Mouse (Mus musculus) gastrocnemius, postnatal 36 days (tissue): Measurements from ENCODE around the gene Ttll13. TPM values are rescaled to one million over a fixed set of nuclear protein-coding genes. Genes with fewer than 3 reads are reported as not detected.

Experiments used
- DNase-seq, 2 experiments: peaks; one replicate each; pipeline ENCODE4 v3.0.0; 2022
- intact Hi-C: fragments of 180-260 bp; cut with DNase I; formaldehyde crosslinking; loops from one replicate; pipeline ENCODE4 v1.15.1; 2025
- total RNA-seq, 2 experiments: library from RNA; stranded (reverse); gene quantifications; 2 replicates each; pipeline ENCODE4 v1.2.3; 2021

Ttll13 gene
- total RNA-seq, 2 experiments from 2014 or later, result 0.17 to 0.33 TPM

DNA sequence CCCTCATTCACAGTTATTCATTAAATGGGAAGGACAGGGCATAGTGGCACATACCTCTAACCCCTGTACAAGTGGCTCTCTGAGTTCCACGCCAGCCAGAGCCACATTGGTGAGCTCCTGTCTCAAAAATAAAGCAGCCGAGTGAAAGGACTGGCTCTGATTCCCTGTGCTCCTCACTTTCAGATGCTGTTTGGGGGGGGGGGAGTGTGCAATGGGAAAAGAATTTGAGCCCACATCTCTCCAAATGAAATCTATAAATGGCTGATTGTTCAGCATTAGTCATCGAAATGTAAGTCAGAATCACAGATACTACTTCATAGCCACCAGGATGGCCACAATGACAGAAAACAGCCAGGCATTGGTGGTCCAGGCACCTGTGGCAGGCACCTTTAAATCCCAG is 50.9 kb downstream of the Ttll13 start:
- intact Hi-C loops, result no loop called here
- no peak for DNase-seq

DNA sequence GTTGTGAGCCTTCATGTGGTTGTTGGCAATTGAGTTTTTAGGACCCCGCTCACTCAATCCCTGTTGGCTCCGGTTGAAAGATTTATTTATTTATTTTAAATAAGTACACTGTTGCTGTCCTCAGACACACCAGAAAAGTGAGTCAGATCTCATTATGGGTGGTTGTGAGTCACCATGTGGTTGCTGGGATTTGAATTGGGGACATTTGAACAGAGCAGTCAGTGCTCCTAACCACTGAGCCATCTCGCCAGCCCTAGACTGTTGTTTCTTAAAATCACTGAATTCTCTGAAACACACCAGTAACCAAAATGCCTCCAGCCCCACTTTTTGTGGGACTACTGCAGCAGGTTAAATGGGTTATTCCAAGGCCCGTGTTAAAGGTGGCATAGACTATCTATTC is 52.6 kb downstream of the Ttll13 start:
- intact Hi-C loops, result no loop called here

DNA sequence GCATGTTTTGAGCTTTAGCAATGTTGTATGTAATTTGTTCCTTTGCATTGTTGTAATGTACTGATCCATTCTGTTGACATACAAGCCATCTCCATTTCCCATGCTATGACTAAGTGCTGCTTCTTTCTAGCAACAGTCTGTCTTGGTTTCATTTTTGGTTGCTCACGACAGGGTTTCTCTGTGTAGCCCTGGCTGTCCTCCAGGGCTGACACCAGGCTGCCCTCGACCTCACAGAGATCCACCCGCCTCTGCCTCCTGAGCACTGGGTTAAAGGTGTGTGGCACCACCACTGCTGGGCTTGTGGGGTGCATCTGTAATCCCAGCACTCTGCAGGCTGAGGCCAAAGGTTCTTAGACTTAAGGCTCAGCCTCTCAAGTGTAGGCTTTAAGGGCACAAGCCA is 53.4 kb downstream of the Ttll13 start:
- intact Hi-C loops, result no loop called here
- no peak for DNase-seq

More for the DNA sequence above, 52.6 kb downstream of the Ttll13 start:
- no peak for DNase-seq

DNA sequence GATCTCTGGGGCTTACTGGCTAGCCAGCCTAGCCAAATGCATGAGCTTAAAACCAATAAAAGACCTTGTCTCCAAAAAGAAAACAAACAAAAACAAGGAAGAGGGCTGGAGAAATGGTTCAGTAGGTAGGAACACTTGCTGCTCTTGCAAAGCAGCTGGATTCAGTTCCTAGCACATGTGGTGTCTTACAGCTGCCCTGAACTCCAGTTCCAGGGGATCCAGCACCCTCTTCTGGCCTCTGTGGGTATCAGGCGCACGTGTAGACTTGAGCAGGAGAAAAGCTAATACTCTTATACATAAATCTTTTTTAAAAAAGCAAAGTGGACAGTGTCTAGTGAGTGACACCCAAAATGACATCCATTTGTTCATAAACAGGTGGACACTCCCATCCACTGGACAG is 55.3 kb downstream of the Ttll13 start:
- intact Hi-C loops, result no loop called here
- DNase-seq, result no peak

DNA sequence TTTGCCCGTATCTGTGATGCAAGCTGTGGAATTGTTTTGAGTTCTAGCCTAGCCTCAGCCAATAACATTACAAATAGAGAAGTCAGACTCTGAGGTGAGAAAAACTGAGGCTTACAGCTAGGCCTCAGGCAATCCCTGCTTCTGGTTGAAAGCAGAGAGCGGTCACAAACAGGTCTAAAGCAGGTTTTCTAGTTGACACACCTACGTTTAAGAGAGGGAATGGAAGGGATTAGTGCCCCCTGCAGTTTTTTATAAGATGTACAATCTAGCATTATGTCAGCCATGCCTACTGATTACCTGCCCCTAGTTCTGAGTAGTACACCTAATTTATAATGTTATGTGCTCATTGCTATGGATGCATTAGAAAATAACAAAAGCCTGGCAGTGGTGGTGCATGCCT is 61.6 kb downstream of the Ttll13 start:
- no peak for DNase-seq
- intact Hi-C loops, result no loop called here

Other genes with a start within 250 kb of the Ttll13 start
- 10 to 100 TPM; 24.2 to 26.5 TPM for gene Zfp710, start 221.6 kb upstream of the Ttll13 start, total RNA-seq
- 100 to 1,000 TPM; 186 to 375 TPM for gene Idh2, start 131.0 kb upstream of the Ttll13 start, total RNA-seq
- 1 to 10 TPM; 1.6 TPM for gene Sema4b, start 59.5 kb upstream of the Ttll13 start, total RNA-seq
- 1 to 10 TPM; 4.9 to 8.2 TPM for gene Cib1, start 13.6 kb upstream of the Ttll13 start, total RNA-seq
- under 1 TPM; 0.69 to 0.79 TPM for gene Gdpgp1, start 13.5 kb upstream of the Ttll13 start, total RNA-seq
- 10 to 100 TPM; 16.8 to 20.4 TPM for gene Ngrn, start 14.8 kb downstream of the Ttll13 start, total RNA-seq
- gene Vps33b, start 23.3 kb downstream of the Ttll13 start, total RNA-seq, result 1 to 10 TPM; 2.9 to 3.4 TPM
- gene Prc1, start 48.1 kb downstream of the Ttll13 start, total RNA-seq, result 1 to 10 TPM; 1.2 to 1.3 TPM
- gene Rccd1, start 78.1 kb downstream of the Ttll13 start, total RNA-seq, result 1 to 10 TPM; 5.2 to 9.9 TPM
- gene Unc45a, start 94.6 kb downstream of the Ttll13 start, total RNA-seq, result 10 to 100 TPM in 1 of 2 experiments, 1 to 10 TPM in 1; 9.7 to 12.1 TPM
- gene Hddc3, start 96.7 kb downstream of the Ttll13 start, total RNA-seq, result 10 to 100 TPM; 17.6 to 21.1 TPM
- 100 to 1,000 TPM; 139 to 157 TPM for gene Man2a2, start 125.0 kb downstream of the Ttll13 start, total RNA-seq
- 1 to 10 TPM; 3.5 to 5.2 TPM for gene Fes, start 141.6 kb downstream of the Ttll13 start, total RNA-seq
- 10 to 100 TPM; 40.7 to 48.6 TPM for gene Furin, start 159.1 kb downstream of the Ttll13 start, total RNA-seq